Comparison of ENCODE assay signal across 22 mouse cellular contexts in genomic region chr13:73720241-73720640, GRCm38 (mm10). TPM values are rescaled to one million over a fixed set of nuclear protein-coding genes. Genes with fewer than 3 reads are reported as not detected.
"Had no signal": no experiment of that assay in that cellular context is flagged by ENCODE, and none has a peak within 500 bp of the region (broad histone marks: within the 10 kb centered on the region; RNA-seq: fewer than 3 reads in every experiment).

No protein-coding gene starts in this region.

- H3K9me3 ChIP-seq: limb, embryonic 10.5 days; limb, embryonic 13.5 days; liver, embryonic 13.5 days; midbrain, embryonic 13.5 days had no signal

- H3K4me3 ChIP-seq: layer of hippocampus, adult 2 months; limb, embryonic 10.5 days; limb, embryonic 13.5 days; liver, embryonic 13.5 days; midbrain, embryonic 13.5 days had no signal

- H3K4me1 ChIP-seq: limb, embryonic 10.5 days; limb, embryonic 13.5 days; liver, embryonic 13.5 days; midbrain, embryonic 13.5 days had no signal

- DNase-seq: layer of hippocampus, adult 9-11 months; liver; liver, embryonic 13.5 days; lung, embryonic 14.5 days; thymus, adult 18-20 months; thymus, postnatal 36 days had no signal

- H3K9ac ChIP-seq: limb, embryonic 13.5 days; liver, embryonic 13.5 days; lung, embryonic 14.5 days; midbrain, embryonic 13.5 days had no signal

- ATAC-seq: intestine, postnatal 0 days; lung, postnatal 0 days; midbrain, embryonic 13.5 days had no signal

- H3K4me2 ChIP-seq: limb, embryonic 13.5 days; liver, embryonic 13.5 days; lung, embryonic 14.5 days; midbrain, embryonic 13.5 days had no signal

- H3K36me3 ChIP-seq: limb, embryonic 10.5 days; limb, embryonic 13.5 days; liver, embryonic 13.5 days; midbrain, embryonic 13.5 days had no signal

- H3K27ac ChIP-seq: layer of hippocampus, adult 2 months; limb, embryonic 10.5 days; limb, embryonic 13.5 days; liver, embryonic 13.5 days; macrophage; midbrain, embryonic 13.5 days had no signal

- H3K27me3 ChIP-seq: limb, embryonic 13.5 days; liver, embryonic 13.5 days; midbrain, embryonic 13.5 days had no signal

RNA-seq across cellular contexts. Expression of gene Slc6a19, which starts 15.6 kb away (rescaled TPM):
- total RNA-seq: layer of hippocampus, adult 2 months; left cerebral cortex, adult 18-20 months had no signal
- polyA plus RNA-seq: limb, embryonic 10.5 days; lung, postnatal 0 days had no signal

RNA-seq across cellular contexts. Expression of gene Slc6a18, which starts 42.4 kb away (rescaled TPM):
- total RNA-seq: layer of hippocampus, adult 2 months; layer of hippocampus, postnatal 25 days; left cerebral cortex, adult 18-20 months; left cerebral cortex, postnatal 25 days; megakaryocyte, adult 5-6 weeks; midbrain, postnatal 0 days had no signal
- polyA plus RNA-seq: intestine, embryonic 14.5 days; limb, embryonic 10.5 days; limb, embryonic 13.5 days; liver, embryonic 13.5 days; lung, embryonic 14.5 days; lung, postnatal 0 days; macrophage; midbrain, embryonic 13.5 days; midbrain, postnatal 0 days; neural tube, embryonic 11.5 days; neural tube, embryonic 14.5 days; stomach, embryonic 16.5 days had no signal
